Mouse (Mus musculus): ENCODE measurements around the gene Rars2. TPM values are rescaled to one million over a fixed set of nuclear protein-coding genes. Genes with fewer than 3 reads are reported as not detected.
"Not testable (repeated sequence)": the region's sequence is repeated elsewhere in the genome, so short reads cannot be mapped to it uniquely, and the experiment has no call there.

Gene Rars2
- polyA plus RNA-seq (2012; ENCODE audit: insufficient read depth, insufficient read length, low replicate concordance, missing spikeins): not detected in 2 replicates

- Histone ChIP-seq H3K4me3 (ENCODE audit: insufficient read depth, low read depth, low read length) (peak within 1 kb of the TSS; percentile 95), H3K27ac (ENCODE audit: insufficient read depth, low read depth, low read length) (peak within 1 kb of the TSS; percentile 87), H3K4me1 (ENCODE audit: control insufficient read depth, insufficient read depth, low read length) (peaks cover 9% of the 10 kb centered on the region)
- under 1% methylated on average over 42 of the region's 42 CpGs for WGBS
- TF ChIP-seq CTCF (IDR thresholded peaks at IDR 0.05; ENCODE audit: insufficient read depth, low read depth, low read length) (no peak), POLR2A (IDR thresholded peaks at IDR 0.05; ENCODE audit: insufficient read depth, low read depth, low read length) (peak; percentile 77)
Observed at GRCm38 (mm10) chr4:34614630-34615094, at the start of gene Rars2, which contains the start of gene Orc3. Rars2 (plus strand) TSS chr4:34614957. Orc3 (minus strand) TSS chr4:34614944.

GRCm38 (mm10) chr4:34566226-34566625 lies 48.5 kb upstream of the Rars2 start:
- Histone ChIP-seq H3K4me1 (ENCODE audit: control insufficient read depth, insufficient read depth, low read length) (no peaks in the 10 kb centered on the region), H3K4me3 (ENCODE audit: insufficient read depth, low read depth, low read length) (no peak overlapping the region), H3K27ac (ENCODE audit: insufficient read depth, low read depth, low read length) (no peak overlapping the region)
- TF ChIP-seq CTCF (IDR thresholded peaks at IDR 0.05; ENCODE audit: insufficient read depth, low read depth, low read length): no peak
- no peak for TF ChIP-seq POLR2A (IDR thresholded peaks at IDR 0.05; ENCODE audit: insufficient read depth, low read depth, low read length)
- 74% methylated on average over 6 of the region's 6 CpGs for WGBS

GRCm38 (mm10) chr4:34572876-34573275 lies 41.9 kb upstream of the Rars2 start:
- WGBS: 44% methylated on average over 2 of the region's 2 CpGs
- Histone ChIP-seq H3K4me1 (ENCODE audit: control insufficient read depth, insufficient read depth, low read length) (no peaks in the 10 kb centered on the region), H3K4me3 (ENCODE audit: insufficient read depth, low read depth, low read length) (no peak overlapping the region), H3K27ac (ENCODE audit: insufficient read depth, low read depth, low read length) (no peak overlapping the region)
- no peak for TF ChIP-seq CTCF (IDR thresholded peaks at IDR 0.05; ENCODE audit: insufficient read depth, low read depth, low read length)
- no peak for TF ChIP-seq POLR2A (IDR thresholded peaks at IDR 0.05; ENCODE audit: insufficient read depth, low read depth, low read length)

GRCm38 (mm10) chr4:34577028-34577427 lies 37.7 kb upstream of the Rars2 start:
- H3K4me1 ChIP-seq (ENCODE audit: control insufficient read depth, insufficient read depth, low read length): no peaks in the 10 kb centered on the region
- WGBS: 67% methylated on average over 2 of the region's 2 CpGs
- no peak overlapping the region for H3K27ac ChIP-seq (ENCODE audit: insufficient read depth, low read depth, low read length)
- no peak overlapping the region for H3K4me3 ChIP-seq (ENCODE audit: insufficient read depth, low read depth, low read length)
- TF ChIP-seq POLR2A (IDR thresholded peaks at IDR 0.05; ENCODE audit: insufficient read depth, low read depth, low read length) (no peak), CTCF (IDR thresholded peaks at IDR 0.05; ENCODE audit: insufficient read depth, low read depth, low read length) (no peak)

- 88% methylated on average over 1 of the region's 1 CpGs for WGBS
- Histone ChIP-seq H3K27ac (ENCODE audit: insufficient read depth, low read depth, low read length) (no peak overlapping the region), H3K4me3 (ENCODE audit: insufficient read depth, low read depth, low read length) (no peak overlapping the region), H3K4me1 (ENCODE audit: control insufficient read depth, insufficient read depth, low read length) (peaks cover 8% of the 10 kb centered on the region)
- TF ChIP-seq POLR2A (IDR thresholded peaks at IDR 0.05; ENCODE audit: insufficient read depth, low read depth, low read length) (no peak), CTCF (IDR thresholded peaks at IDR 0.05; ENCODE audit: insufficient read depth, low read depth, low read length) (no peak)
Observed at GRCm38 (mm10) chr4:34579215-34579614, 35.5 kb upstream of the Rars2 start.

- not testable (repeated sequence) for H3K27ac ChIP-seq (ENCODE audit: insufficient read depth, low read depth, low read length); H3K4me1 ChIP-seq (ENCODE audit: control insufficient read depth, insufficient read depth, low read length); H3K4me3 ChIP-seq (ENCODE audit: insufficient read depth, low read depth, low read length)
- 79% methylated on average over 1 of the region's 1 CpGs for WGBS
Observed at GRCm38 (mm10) chr4:34581489-34581888, 33.3 kb upstream of the Rars2 start.

- Histone ChIP-seq H3K4me3 (ENCODE audit: insufficient read depth, low read depth, low read length) (no peak overlapping the region), H3K4me1 (ENCODE audit: control insufficient read depth, insufficient read depth, low read length) (peaks cover 8% of the 10 kb centered on the region), H3K27ac (ENCODE audit: insufficient read depth, low read depth, low read length) (no peak overlapping the region)
- no peak for TF ChIP-seq POLR2A (IDR thresholded peaks at IDR 0.05; ENCODE audit: insufficient read depth, low read depth, low read length)
- TF ChIP-seq CTCF (IDR thresholded peaks at IDR 0.05; ENCODE audit: insufficient read depth, low read depth, low read length): no peak
- 70% methylated on average over 7 of the region's 7 CpGs for WGBS
Observed at GRCm38 (mm10) chr4:34581990-34582389, 32.8 kb upstream of the Rars2 start.

GRCm38 (mm10) chr4:34582476-34582875 lies 32.3 kb upstream of the Rars2 start:
- H3K4me1 ChIP-seq (ENCODE audit: control insufficient read depth, insufficient read depth, low read length): peaks cover 10% of the 10 kb centered on the region
- no peak overlapping the region; the same call in 1 of the 2 replicates for H3K27ac ChIP-seq (ENCODE audit: insufficient read depth, low read depth, low read length)
- no peak overlapping the region for H3K4me3 ChIP-seq (ENCODE audit: insufficient read depth, low read depth, low read length)
- WGBS: 27% methylated on average over 5 of the region's 5 CpGs
- TF ChIP-seq CTCF (IDR thresholded peaks at IDR 0.05; ENCODE audit: insufficient read depth, low read depth, low read length) (no peak), POLR2A (IDR thresholded peaks at IDR 0.05; ENCODE audit: insufficient read depth, low read depth, low read length) (no peak)

- 94% methylated on average over 3 of the region's 3 CpGs for WGBS
- Histone ChIP-seq H3K27ac (ENCODE audit: insufficient read depth, low read depth, low read length) (no peak overlapping the region), H3K4me1 (ENCODE audit: control insufficient read depth, insufficient read depth, low read length) (peaks cover 10% of the 10 kb centered on the region), H3K4me3 (ENCODE audit: insufficient read depth, low read depth, low read length) (no peak overlapping the region)
- TF ChIP-seq POLR2A (IDR thresholded peaks at IDR 0.05; ENCODE audit: insufficient read depth, low read depth, low read length) (no peak), CTCF (IDR thresholded peaks at IDR 0.05; ENCODE audit: insufficient read depth, low read depth, low read length) (no peak)
Observed at GRCm38 (mm10) chr4:34583427-34583826, 31.3 kb upstream of the Rars2 start.

Measured in olfactory bulb, adult 2 months (tissue).